Mouse (Mus musculus): ENCODE results near the gene Ap3d1.
A peak's percentile ranks its signal among the peaks of the same experiment; 100 is the strongest.

Ap3d1 gene

GRCm38 (mm10) chr10:80680260-80680696 is 61.8 kb downstream of the Ap3d1 start:
- no peak for DNase-seq

GRCm38 (mm10) chr10:80679556-80680259 is 62.4 kb downstream of the Ap3d1 start:
- DNase-seq, result peak; percentile 35 to 49

GRCm38 (mm10) chr10:80678601-80679377 is 63.3 kb downstream of the Ap3d1 start:
- DNase-seq, result peak; percentile 57 to 75

- DNase-seq, result peak; percentile 97 to 99
Measured at GRCm38 (mm10) chr10:80677942-80678436, 64.1 kb downstream of the Ap3d1 start, which contains the start of gene Mknk2. TSS of gene Mknk2 (minus strand) at chr10:80678112.

- peak; percentile 23 to 34 for DNase-seq
Measured at GRCm38 (mm10) chr10:80677128-80677875, 64.8 kb downstream of the Ap3d1 start.

- peak; percentile 100 for DNase-seq
Measured at GRCm38 (mm10) chr10:80676198-80676928, 65.7 kb downstream of the Ap3d1 start.

- DNase-seq, result peak in 1 of 2 experiments; percentile 48
Measured at GRCm38 (mm10) chr10:80675405-80676197, 66.5 kb downstream of the Ap3d1 start.

- no peak for DNase-seq
Measured at GRCm38 (mm10) chr10:80674851-80675404, 67.1 kb downstream of the Ap3d1 start.

- DNase-seq, result peak; percentile 41 to 61
Measured at GRCm38 (mm10) chr10:80674161-80674711, 67.8 kb downstream of the Ap3d1 start.

GRCm38 (mm10) chr10:80673690-80674089 is 68.4 kb downstream of the Ap3d1 start:
- no peak for DNase-seq

GRCm38 (mm10) chr10:80671936-80672690 is 70.0 kb downstream of the Ap3d1 start:
- no peak for DNase-seq

- DNase-seq, result no peak
Measured at GRCm38 (mm10) chr10:80671251-80671650, 70.8 kb downstream of the Ap3d1 start.

- DNase-seq, result no peak
Measured at GRCm38 (mm10) chr10:80670531-80670930, 71.5 kb downstream of the Ap3d1 start.

- peak; percentile 62 to 78 for DNase-seq
Measured at GRCm38 (mm10) chr10:80669737-80670485, 72.2 kb downstream of the Ap3d1 start.

- no peak for DNase-seq
Measured at GRCm38 (mm10) chr10:80669018-80669417, 73.0 kb downstream of the Ap3d1 start.

GRCm38 (mm10) chr10:80668614-80669013 is 73.5 kb downstream of the Ap3d1 start:
- peak; percentile 27 to 54 for DNase-seq

GRCm38 (mm10) chr10:80666837-80667412 is 75.1 kb downstream of the Ap3d1 start:
- DNase-seq, result no peak

GRCm38 (mm10) chr10:80665981-80666733 is 75.9 kb downstream of the Ap3d1 start:
- peak; percentile 35 to 57 for DNase-seq

All from kidney, postnatal 4 days (tissue).